Mouse (Mus musculus): Measurements from ENCODE around the gene Fancc. TPM values are rescaled to one million over a fixed set of nuclear protein-coding genes. Genes with fewer than 3 reads are reported as not detected.
A peak's percentile ranks its signal among the peaks of the same experiment; 100 is the strongest.

Gene Fancc
- polyA plus RNA-seq, 1 experiment: 0.19 TPM

DNA sequence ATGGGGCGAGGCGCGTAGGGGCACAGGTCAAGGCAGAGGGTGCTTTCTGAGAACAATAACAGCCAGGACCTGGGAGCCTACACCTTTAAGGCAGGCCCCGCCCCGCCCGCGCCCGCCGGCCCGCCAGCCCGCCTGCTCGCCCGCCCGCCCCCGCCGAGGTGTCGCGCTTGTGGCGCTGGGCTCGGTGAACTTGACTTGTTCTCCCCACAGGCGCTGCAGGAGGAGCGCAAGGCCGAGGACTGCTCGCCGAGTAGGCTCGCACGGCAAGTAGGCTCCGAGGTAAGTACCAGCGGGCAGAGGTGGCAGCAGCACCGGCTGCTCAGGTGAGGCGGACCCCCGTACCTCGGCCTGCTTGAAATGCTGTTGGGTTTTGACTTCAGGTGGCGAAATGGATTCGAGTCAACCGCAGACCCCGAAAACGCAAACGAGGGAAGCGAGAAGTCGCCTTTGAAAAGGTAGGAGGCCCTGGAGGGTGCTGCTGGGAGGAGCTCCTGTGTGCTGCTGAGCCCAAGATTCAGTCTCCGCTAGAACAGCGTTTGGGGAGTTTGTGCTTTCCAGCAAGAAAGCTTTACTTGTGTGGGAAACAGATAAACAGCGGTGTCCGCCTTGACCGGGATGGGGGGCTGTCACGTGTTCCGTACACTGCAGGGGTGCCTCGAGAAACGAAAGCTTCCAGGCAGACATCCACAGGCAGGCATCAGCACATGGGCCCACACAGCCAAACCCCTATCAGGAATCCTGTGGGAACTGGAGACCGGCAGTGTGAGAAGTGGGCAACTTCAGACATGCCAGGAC lies 257.0 kb downstream of the Fancc start:
- Histone ChIP-seq H3K36me3 (replicated peaks; ENCODE audit: low read length) (peaks cover 30% of the 10 kb centered on the region), H3K27me3 (replicated peaks) (peaks cover 6% of the 10 kb centered on the region), H3K4me1 (peaks cover 42% of the 10 kb centered on the region), H3K4me3 (replicated peaks) (peak overlapping the region; percentile 97), H3K9me3 (no peaks in the 10 kb centered on the region)
- no peak for TF ChIP-seq GATA1 (IDR thresholded peaks at IDR 0.05; ENCODE audit: borderline replicate concordance, low read length)

DNA sequence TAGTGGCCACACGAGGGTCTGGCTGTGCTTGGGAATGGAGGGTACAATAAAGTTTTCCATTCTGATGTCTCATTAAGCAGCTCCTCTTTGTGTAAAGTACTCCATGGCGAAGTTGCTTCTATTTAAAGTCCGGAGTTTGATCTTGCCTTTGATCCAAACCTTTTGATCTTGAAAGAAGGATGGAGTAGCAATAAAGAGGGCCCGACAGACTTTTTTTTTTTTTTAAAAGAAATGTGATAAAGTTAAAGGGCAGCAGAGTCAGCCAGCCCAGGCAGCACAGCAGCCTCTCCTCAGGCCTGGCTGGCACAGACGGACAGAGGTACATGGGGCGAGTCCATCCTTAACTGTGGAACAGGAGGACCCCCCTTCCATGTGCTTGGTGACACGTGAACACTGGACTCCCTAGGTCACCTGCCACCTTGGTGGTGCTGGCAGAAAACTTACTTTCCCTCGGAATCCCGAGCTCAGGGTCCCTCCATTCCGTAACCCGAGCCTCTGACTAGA lies 257.7 kb downstream of the Fancc start:
- peaks cover 2% of the 10 kb centered on the region; the same call in 1 of the 2 replicates for H3K9me3 ChIP-seq
- H3K4me3 ChIP-seq (replicated peaks): peak overlapping the region; percentile 97
- TF ChIP-seq FLI1 (IDR thresholded peaks at IDR 0.05; ENCODE audit: low read length): no peak
- TF ChIP-seq GATA1 (IDR thresholded peaks at IDR 0.05; ENCODE audit: borderline replicate concordance, low read length): no peak
- H3K36me3 ChIP-seq (replicated peaks; ENCODE audit: low read length): peaks cover 27% of the 10 kb centered on the region
- H3K27me3 ChIP-seq (replicated peaks): peaks cover 6% of the 10 kb centered on the region
- peaks cover 40% of the 10 kb centered on the region for H3K4me1 ChIP-seq

DNA sequence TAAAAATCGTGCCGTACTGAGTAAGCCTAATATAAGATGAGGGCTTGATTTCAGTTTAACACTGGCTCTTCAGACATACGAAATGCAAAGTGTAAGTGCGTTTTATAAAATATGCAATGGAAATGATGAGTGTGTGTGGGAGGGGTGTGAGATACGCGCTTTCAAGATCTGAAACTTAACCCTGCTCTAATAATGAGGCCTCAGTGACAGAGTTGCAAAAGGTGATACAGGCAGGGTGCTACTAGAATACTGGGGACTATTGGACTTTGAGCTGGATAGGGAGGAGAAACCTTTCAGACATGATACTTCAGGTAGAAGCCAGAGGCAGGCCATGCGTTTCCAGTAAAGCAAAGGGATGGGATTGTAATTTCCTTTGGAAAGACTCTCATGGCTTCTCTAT lies 259.0 kb downstream of the Fancc start:
- peaks cover 6% of the 10 kb centered on the region for H3K27me3 ChIP-seq (replicated peaks)
- peaks cover 22% of the 10 kb centered on the region for H3K36me3 ChIP-seq (replicated peaks; ENCODE audit: low read length)
- H3K9me3 ChIP-seq: peaks cover 2% of the 10 kb centered on the region; the same call in 1 of the 2 replicates
- no peak overlapping the region for H3K4me3 ChIP-seq (replicated peaks)
- TF ChIP-seq GATA1 (IDR thresholded peaks at IDR 0.05; ENCODE audit: borderline replicate concordance, low read length) (no peak), FLI1 (IDR thresholded peaks at IDR 0.05; ENCODE audit: low read length) (no peak)
- H3K4me1 ChIP-seq: peaks cover 38% of the 10 kb centered on the region

DNA sequence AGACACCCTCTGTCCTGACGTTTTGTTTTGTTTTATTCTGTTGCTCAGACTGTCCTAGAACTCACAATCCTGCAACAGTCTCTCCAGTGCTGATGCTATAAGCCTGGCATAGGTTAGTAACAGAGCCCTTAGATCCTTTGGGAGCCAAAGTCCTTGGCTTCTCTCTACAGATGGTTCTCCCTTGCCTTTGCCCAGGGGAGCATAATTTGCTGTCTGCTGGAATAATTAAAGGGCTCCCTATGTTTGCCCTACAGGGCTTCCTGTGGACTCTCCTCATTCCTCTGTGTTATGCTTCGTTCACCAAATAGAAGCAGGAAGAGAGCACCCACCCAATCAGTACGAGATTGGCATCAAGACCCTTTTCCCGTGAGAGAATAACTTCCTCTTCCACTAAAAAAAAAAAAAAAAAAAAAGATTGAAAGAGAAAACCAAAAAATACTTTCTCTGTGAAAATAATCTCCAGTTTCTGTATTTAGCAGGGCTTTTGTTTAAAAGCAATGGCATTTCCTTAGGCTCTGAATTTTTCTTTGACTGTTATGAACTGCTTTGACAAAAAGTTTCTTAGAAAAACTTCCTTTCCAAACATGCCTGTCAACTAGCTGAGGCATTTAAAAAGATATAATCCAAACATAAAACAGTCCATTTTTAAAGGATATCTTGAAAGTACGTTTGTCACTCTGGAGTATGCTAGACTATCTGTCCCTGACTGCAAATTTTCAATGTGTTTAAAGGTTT lies 260.8 kb downstream of the Fancc start:
- Histone ChIP-seq H3K4me3 (replicated peaks) (no peak overlapping the region), H3K27me3 (replicated peaks) (peaks cover 8% of the 10 kb centered on the region), H3K36me3 (replicated peaks; ENCODE audit: low read length) (peaks cover 5% of the 10 kb centered on the region), H3K9me3 (peaks cover 2% of the 10 kb centered on the region; the same call in 1 of the 2 replicates), H3K4me1 (peaks cover 21% of the 10 kb centered on the region)
- TF ChIP-seq FLI1 (IDR thresholded peaks at IDR 0.05; ENCODE audit: low read length) (no peak), GATA1 (IDR thresholded peaks at IDR 0.05; ENCODE audit: borderline replicate concordance, low read length) (no peak)

DNA sequence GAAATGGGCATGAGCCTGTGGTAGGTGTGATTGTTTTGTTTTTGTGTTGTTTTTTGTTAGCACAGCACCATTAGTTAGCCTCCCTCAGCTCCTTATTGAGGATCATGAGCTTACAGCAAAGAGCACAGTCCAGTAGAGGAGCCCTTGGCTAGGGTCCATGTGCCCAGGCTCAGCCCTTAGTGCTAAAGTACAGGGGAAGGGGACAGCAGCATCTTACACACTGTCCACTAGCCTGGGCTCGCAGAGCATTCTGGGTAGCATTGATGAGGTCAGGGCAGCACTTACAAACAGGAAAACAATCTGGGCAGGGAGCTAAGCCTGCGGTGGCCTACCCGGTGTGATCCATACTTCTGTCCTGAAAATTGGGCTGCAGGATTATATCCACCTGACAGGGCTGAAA lies 261.5 kb downstream of the Fancc start:
- Histone ChIP-seq H3K27me3 (replicated peaks) (peaks cover 8% of the 10 kb centered on the region), H3K4me3 (replicated peaks) (no peak overlapping the region), H3K4me1 (peaks cover 16% of the 10 kb centered on the region), H3K36me3 (replicated peaks; ENCODE audit: low read length) (peaks cover 4% of the 10 kb centered on the region), H3K9me3 (peaks cover 2% of the 10 kb centered on the region; the same call in 1 of the 2 replicates)
- TF ChIP-seq FLI1 (IDR thresholded peaks at IDR 0.05; ENCODE audit: low read length) (no peak), GATA1 (IDR thresholded peaks at IDR 0.05; ENCODE audit: borderline replicate concordance, low read length) (no peak)

Other genes with a start within 250 kb of the Fancc start
- gene Ptch1, start 76.3 kb upstream of the Fancc start, polyA plus RNA-seq (2012; ENCODE audit: insufficient read depth, low replicate concordance): 0.65 and 2.7 TPM in 2 replicates